Mouse (Mus musculus): ENCODE measurements at regions not wholly inside any gene's neighbourhood (a gene's known extent, or its start where the extent isn't known, plus 50 kb on each side); places are given as distances from the start of the nearest gene placed in this dataset.

- Histone ChIP-seq H3K36me3 (ENCODE audit: control insufficient read depth, insufficient read depth, low read length) (no peaks in the 10 kb centered on the region), H3K4me2 (ENCODE audit: low read depth) (no peak overlapping the region), H3K9me3 (ENCODE audit: control insufficient read depth, low read length) (no peaks in the 10 kb centered on the region), H3K4me1 (ENCODE audit: control insufficient read depth, insufficient read depth, low read length) (peaks cover 4% of the 10 kb centered on the region; the same call in 1 of the 2 replicates), H3K27ac (ENCODE audit: low read depth, low read length) (no peak overlapping the region), H3K27me3 (ENCODE audit: control insufficient read depth, insufficient read depth, low read length) (no peaks in the 10 kb centered on the region), H3K4me3 (ENCODE audit: low read depth, low read length) (no peak overlapping the region), H3K9ac (ENCODE audit: low read length) (no peak overlapping the region)
- ATAC-seq (ENCODE audit: insufficient read depth, low FRiP score, low TSS enrichment) = no peak
- DNase-seq (ENCODE audit: low spot score) = no peak
- WGBS = 94% methylated on average over 7 of the region's 7 CpGs
Measured at GRCm38 (mm10) chr14:24972357-24972756, 485.4 kb downstream of the Rps24 start.

GRCm38 (mm10) chr14:24973039-24973438 is 485.9 kb upstream of the Zmiz1 start:
- 78% methylated on average over 4 of the region's 4 CpGs for WGBS
- no peak for DNase-seq (ENCODE audit: low spot score)

GRCm38 (mm10) chr14:24973591-24973990 is 485.4 kb upstream of the Zmiz1 start:
- no peak for DNase-seq (ENCODE audit: low spot score)
- Histone ChIP-seq H3K27ac (ENCODE audit: low read depth, low read length) (no peak overlapping the region), H3K4me3 (ENCODE audit: low read depth, low read length) (no peak overlapping the region), H3K9ac (ENCODE audit: low read length) (no peak overlapping the region), H3K4me1 (ENCODE audit: control insufficient read depth, insufficient read depth, low read length) (peaks cover 4% of the 10 kb centered on the region; the same call in 1 of the 2 replicates), H3K36me3 (ENCODE audit: control insufficient read depth, insufficient read depth, low read length) (no peaks in the 10 kb centered on the region), H3K4me2 (ENCODE audit: low read depth) (no peak overlapping the region), H3K9me3 (ENCODE audit: control insufficient read depth, low read length) (no peaks in the 10 kb centered on the region), H3K27me3 (ENCODE audit: control insufficient read depth, insufficient read depth, low read length) (no peaks in the 10 kb centered on the region)
- 78% methylated on average over 4 of the region's 4 CpGs for WGBS
- ATAC-seq (ENCODE audit: insufficient read depth, low FRiP score, low TSS enrichment) = no peak

More at GRCm38 (mm10) chr14:24973039-24973438, 485.9 kb upstream of the Zmiz1 start:
- Histone ChIP-seq H3K9ac (ENCODE audit: low read length) (no peak overlapping the region), H3K4me1 (ENCODE audit: control insufficient read depth, insufficient read depth, low read length) (peaks cover 4% of the 10 kb centered on the region; the same call in 1 of the 2 replicates), H3K4me3 (ENCODE audit: low read depth, low read length) (no peak overlapping the region), H3K27me3 (ENCODE audit: control insufficient read depth, insufficient read depth, low read length) (no peaks in the 10 kb centered on the region), H3K9me3 (ENCODE audit: control insufficient read depth, low read length) (no peaks in the 10 kb centered on the region), H3K4me2 (ENCODE audit: low read depth) (no peak overlapping the region), H3K36me3 (ENCODE audit: control insufficient read depth, insufficient read depth, low read length) (no peaks in the 10 kb centered on the region), H3K27ac (ENCODE audit: low read depth, low read length) (no peak overlapping the region)
- no peak for ATAC-seq (ENCODE audit: insufficient read depth, low FRiP score, low TSS enrichment)

GRCm38 (mm10) chr14:24982489-24982888 is 476.5 kb upstream of the Zmiz1 start:
- DNase-seq (ENCODE audit: low spot score) (no peak), ATAC-seq (ENCODE audit: insufficient read depth, low FRiP score, low TSS enrichment) (no peak)
- Histone ChIP-seq H3K9me3 (ENCODE audit: control insufficient read depth, low read length) (no peaks in the 10 kb centered on the region; the same call in 1 of the 2 replicates), H3K4me1 (ENCODE audit: control insufficient read depth, insufficient read depth, low read length) (no peaks in the 10 kb centered on the region), H3K27ac (ENCODE audit: low read depth, low read length) (no peak overlapping the region), H3K27me3 (ENCODE audit: control insufficient read depth, insufficient read depth, low read length) (no peaks in the 10 kb centered on the region), H3K9ac (ENCODE audit: low read length) (no peak overlapping the region), H3K36me3 (ENCODE audit: control insufficient read depth, insufficient read depth, low read length) (no peaks in the 10 kb centered on the region), H3K4me3 (ENCODE audit: low read depth, low read length) (no peak overlapping the region), H3K4me2 (ENCODE audit: low read depth) (no peak overlapping the region)
- 58% methylated on average over 8 of the region's 8 CpGs for WGBS

GRCm38 (mm10) chr14:24983279-24983678 is 475.7 kb upstream of the Zmiz1 start:
- no peak for ATAC-seq (ENCODE audit: insufficient read depth, low FRiP score, low TSS enrichment)
- no peaks in the 10 kb centered on the region; the same call in 1 of the 2 replicates for H3K9me3 ChIP-seq (ENCODE audit: control insufficient read depth, low read length)
- no peak overlapping the region for H3K9ac ChIP-seq (ENCODE audit: low read length)
- no peaks in the 10 kb centered on the region for H3K4me1 ChIP-seq (ENCODE audit: control insufficient read depth, insufficient read depth, low read length)
- no peak overlapping the region for H3K4me2 ChIP-seq (ENCODE audit: low read depth)
- DNase-seq (ENCODE audit: low spot score) = no peak
- H3K4me3 ChIP-seq (ENCODE audit: low read depth, low read length) = no peak overlapping the region
- no peaks in the 10 kb centered on the region for H3K27me3 ChIP-seq (ENCODE audit: control insufficient read depth, insufficient read depth, low read length)
- H3K36me3 ChIP-seq (ENCODE audit: control insufficient read depth, insufficient read depth, low read length) = no peaks in the 10 kb centered on the region
- H3K27ac ChIP-seq (ENCODE audit: low read depth, low read length) = no peak overlapping the region

- no peaks in the 10 kb centered on the region for H3K27me3 ChIP-seq (ENCODE audit: control insufficient read depth, insufficient read depth, low read length)
- WGBS = 53% methylated on average over 6 of the region's 6 CpGs
- no peak overlapping the region for H3K4me3 ChIP-seq (ENCODE audit: low read depth, low read length)
- no peak overlapping the region for H3K9ac ChIP-seq (ENCODE audit: low read length)
- H3K36me3 ChIP-seq (ENCODE audit: control insufficient read depth, insufficient read depth, low read length) = no peaks in the 10 kb centered on the region
- H3K4me1 ChIP-seq (ENCODE audit: control insufficient read depth, insufficient read depth, low read length) = no peaks in the 10 kb centered on the region
- H3K9me3 ChIP-seq (ENCODE audit: control insufficient read depth, low read length) = no peaks in the 10 kb centered on the region; the same call in 1 of the 2 replicates
- ATAC-seq (ENCODE audit: insufficient read depth, low FRiP score, low TSS enrichment) (no peak), DNase-seq (ENCODE audit: low spot score) (no peak)
- no peak overlapping the region for H3K27ac ChIP-seq (ENCODE audit: low read depth, low read length)
- H3K4me2 ChIP-seq (ENCODE audit: low read depth) = no peak overlapping the region
Measured at GRCm38 (mm10) chr14:24985806-24986359, 473.1 kb upstream of the Zmiz1 start.

- H3K9ac ChIP-seq (ENCODE audit: low read length) = no peak overlapping the region
- 80% methylated on average over 4 of the region's 4 CpGs for WGBS
- H3K9me3 ChIP-seq (ENCODE audit: control insufficient read depth, low read length) = no peaks in the 10 kb centered on the region; the same call in 1 of the 2 replicates
- no peaks in the 10 kb centered on the region for H3K4me1 ChIP-seq (ENCODE audit: control insufficient read depth, insufficient read depth, low read length)
- H3K4me2 ChIP-seq (ENCODE audit: low read depth) = no peak overlapping the region
- ATAC-seq (ENCODE audit: insufficient read depth, low FRiP score, low TSS enrichment) (no peak), DNase-seq (ENCODE audit: low spot score) (no peak)
- no peaks in the 10 kb centered on the region for H3K36me3 ChIP-seq (ENCODE audit: control insufficient read depth, insufficient read depth, low read length)
- no peaks in the 10 kb centered on the region for H3K27me3 ChIP-seq (ENCODE audit: control insufficient read depth, insufficient read depth, low read length)
- H3K27ac ChIP-seq (ENCODE audit: low read depth, low read length) = no peak overlapping the region
- H3K4me3 ChIP-seq (ENCODE audit: low read depth, low read length) = no peak overlapping the region
Measured at GRCm38 (mm10) chr14:24986404-24986803, 472.6 kb upstream of the Zmiz1 start.

- H3K9me3 ChIP-seq (ENCODE audit: control insufficient read depth, low read length) = peaks cover 4% of the 10 kb centered on the region; the same call in 1 of the 2 replicates
- H3K9ac ChIP-seq (ENCODE audit: low read length) = peak overlapping the region; percentile 14; the same call in 1 of the 2 replicates
- 42% methylated on average over 21 of the region's 21 CpGs for WGBS
- H3K36me3 ChIP-seq (ENCODE audit: control insufficient read depth, insufficient read depth, low read length) = no peaks in the 10 kb centered on the region
- peaks cover 21% of the 10 kb centered on the region for H3K4me1 ChIP-seq (ENCODE audit: control insufficient read depth, insufficient read depth, low read length)
- H3K4me2 ChIP-seq (ENCODE audit: low read depth) = no peak overlapping the region
- H3K4me3 ChIP-seq (ENCODE audit: low read depth, low read length) = no peak overlapping the region
- no peak overlapping the region for H3K27ac ChIP-seq (ENCODE audit: low read depth, low read length)
- H3K27me3 ChIP-seq (ENCODE audit: control insufficient read depth, insufficient read depth, low read length) = no peaks in the 10 kb centered on the region
- DNase-seq (ENCODE audit: low spot score) (no peak), ATAC-seq (ENCODE audit: insufficient read depth, low FRiP score, low TSS enrichment) (no peak)
Measured at GRCm38 (mm10) chr14:24993751-24994658, 465.0 kb upstream of the Zmiz1 start.

Data from neural tube, embryonic 11.5 days (tissue).